Mouse (Mus musculus) intestine, embryonic 16.5 days (tissue): ENCODE data around the gene Gna15. TPM values are rescaled to one million over a fixed set of nuclear protein-coding genes. Genes with fewer than 3 reads are reported as not detected.

ENCODE experiments used
- ATAC-seq: fragments of 200-750 bp; cut with Nextera tagmentation; 2 replicates; pipeline ENCODE4 v1.8.0; 2017; ENCODE audit warnings: moderate TSS enrichment, moderate library complexity
- H3K27ac ChIP-seq: fragments of 300-500 bp; sonication (generic); 2 replicates; pipeline ENCODE4 v1.5.1; 2014; ENCODE audit warnings: mild to moderate bottlenecking, low read length
- H3K27me3 ChIP-seq: fragments of 300-500 bp; sonication (generic); replicated peaks from 2 replicates; pipeline ENCODE4 v1.6.1; 2014; ENCODE audit warnings: low read length, control low read depth, mixed read lengths; ENCODE audit not compliant: control insufficient read depth, insufficient read depth
- H3K36me3 ChIP-seq: fragments of 300-500 bp; sonication (generic); 2 replicates; pipeline ENCODE4 v1.6.1; 2014; ENCODE audit warnings: low read length, control low read depth; ENCODE audit not compliant: control insufficient read depth, insufficient read depth
- H3K4me1 ChIP-seq: fragments of 300-500 bp; sonication (generic); 2 replicates; pipeline ENCODE4 v1.6.1; 2014; ENCODE audit warnings: low read length, control low read depth, mixed read lengths; ENCODE audit not compliant: control insufficient read depth, insufficient read depth
- H3K4me2 ChIP-seq: fragments of 300-500 bp; sonication (generic); 2 replicates; pipeline ENCODE4 v1.6.1; 2014; ENCODE audit warnings: low read depth, low read length, control low read depth
- H3K4me3 ChIP-seq: fragments of 300-500 bp; sonication (generic); 2 replicates; pipeline ENCODE4 v1.5.1; 2014; ENCODE audit warnings: mild to moderate bottlenecking, low read length
- H3K9ac ChIP-seq: fragments of 300-500 bp; sonication (generic); 2 replicates; pipeline ENCODE4 v1.6.1; 2014; ENCODE audit warnings: low read depth, low read length
- H3K9me3 ChIP-seq: fragments of 300-500 bp; sonication (generic); 2 replicates; pipeline ENCODE4 v1.6.1; 2016; ENCODE audit warnings: low read length, control low read depth; ENCODE audit not compliant: control insufficient read depth
- WGBS: fragments of 180-500 bp; shearing (Covaris S2); extraction: QIAGEN DNeasy Blood & Tissue Kit; methylation state at CpG from one replicate; pipeline ENCODE4 v1.1.7; 2014; 5-methylcytosine and 5-hydroxymethylcytosine counted together
- polyA plus RNA-seq: library from polyadenylated mRNA; unstranded; fragments of >200 nt; fragmentation: Nextera tagmentation; extraction: Ambion mirVana; gene quantifications from 2 replicates; pipeline ENCODE4 v1.2.1, GENCODE M21; 2015

The Gna15 gene
- polyA plus RNA-seq, 1 experiment from 2014 or later: 1.5 TPM

DNA sequence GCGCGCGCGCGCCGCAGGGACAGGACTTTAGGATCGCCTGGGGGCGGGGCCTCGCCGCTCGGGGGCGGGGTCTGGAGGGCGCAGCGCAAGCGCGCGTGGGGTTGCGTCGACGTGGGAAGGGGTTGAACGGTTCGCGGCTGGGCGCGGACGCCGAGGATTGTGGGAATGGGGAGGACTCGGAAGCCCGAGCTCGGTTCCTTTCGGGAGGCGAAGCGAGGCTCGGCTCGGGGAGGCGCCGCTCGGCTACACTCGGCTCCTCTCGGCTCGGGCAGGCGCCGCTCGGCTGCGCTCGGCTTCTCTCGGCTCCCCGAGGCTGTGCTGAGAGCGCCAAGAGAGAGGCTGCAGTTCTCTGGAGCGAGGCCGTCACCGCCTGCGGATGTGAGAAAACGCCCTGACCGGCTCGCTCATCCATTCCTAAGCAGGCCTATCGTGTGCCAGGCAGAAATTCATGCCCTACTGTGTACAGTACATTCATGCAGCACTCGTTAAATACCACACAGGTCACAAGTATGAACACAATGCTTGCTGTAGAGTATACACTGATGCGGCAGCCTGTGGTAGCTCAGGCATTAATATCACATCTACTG is 21.2 kb upstream of the Gna15 start, which contains the start of gene Gna11:
Gene Gna11 (minus strand): TSS at position 30 of the 587 bp plus-strand sequence.
- Histone ChIP-seq H3K4me1 (peaks cover 46% of the 10 kb centered on the region), H3K9me3 (no peaks in the 10 kb centered on the region), H3K27ac (peak within 1 kb of the TSS; percentile 98), H3K36me3 (peaks cover 2% of the 10 kb centered on the region; the same call in 1 of the 2 replicates), H3K27me3 (no peaks in the 10 kb centered on the region), H3K9ac (peak within 1 kb of the TSS; percentile 99), H3K4me3 (peak within 1 kb of the TSS; percentile 99), H3K4me2 (peak within 1 kb of the TSS; percentile 71)
- WGBS: under 1% methylated on average over 58 of the region's 59 CpGs
- ATAC-seq: peak; percentile 85

DNA sequence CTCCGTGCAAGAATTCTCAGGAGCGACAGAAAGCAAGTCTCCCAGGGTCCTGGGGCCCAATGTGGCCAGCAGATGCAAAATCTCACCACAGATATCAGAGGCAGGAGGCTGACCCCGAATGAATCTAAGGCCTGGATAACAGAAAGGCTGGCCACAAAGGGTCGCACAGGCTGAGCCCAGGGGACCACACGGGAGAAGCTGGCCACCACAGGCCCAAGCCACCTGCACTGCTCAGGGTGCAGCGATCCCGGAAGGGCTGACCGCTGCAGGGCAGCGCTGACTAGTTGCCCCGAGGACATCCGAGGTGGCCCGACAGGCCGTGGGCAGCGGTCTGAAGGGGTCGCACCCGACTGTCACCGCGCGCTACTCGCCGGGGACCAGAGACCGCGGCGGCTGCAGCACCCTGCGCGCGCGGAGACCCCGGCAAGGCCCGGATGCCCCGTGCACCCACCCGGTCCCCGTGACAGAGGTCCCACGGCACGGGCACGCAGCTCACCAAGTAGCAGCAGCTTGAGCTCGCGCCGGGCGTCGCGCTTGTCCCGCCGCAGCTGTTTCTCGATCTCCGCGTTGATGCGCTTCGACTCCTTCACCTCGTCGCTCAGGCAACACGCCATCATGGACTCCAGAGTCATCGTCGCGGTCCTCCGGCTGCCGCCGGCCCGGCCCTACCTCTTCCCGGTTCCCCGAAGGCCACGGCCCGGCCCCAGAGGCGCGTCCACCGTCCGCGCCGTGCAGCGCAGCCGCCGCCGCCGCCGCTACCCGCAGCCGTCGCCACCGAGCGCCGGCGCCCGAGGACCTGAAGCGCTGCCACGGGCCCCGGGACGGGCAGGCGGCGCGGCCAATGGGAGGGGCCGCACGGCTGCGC is 20.5 kb upstream of the Gna15 start:
- peaks cover 44% of the 10 kb centered on the region for H3K4me1 ChIP-seq
- H3K27me3 ChIP-seq: no peaks in the 10 kb centered on the region
- H3K9ac ChIP-seq: peak overlapping the region; percentile 99
- WGBS: under 1% methylated on average over 92 of the region's 93 CpGs
- H3K9me3 ChIP-seq: no peaks in the 10 kb centered on the region
- peak overlapping the region; percentile 99 for H3K4me3 ChIP-seq
- peaks cover 6% of the 10 kb centered on the region; the same call in 1 of the 2 replicates for H3K36me3 ChIP-seq
- peak overlapping the region; percentile 88 for H3K27ac ChIP-seq
- peak overlapping the region; percentile 59 for H3K4me2 ChIP-seq
- no peak for ATAC-seq

DNA sequence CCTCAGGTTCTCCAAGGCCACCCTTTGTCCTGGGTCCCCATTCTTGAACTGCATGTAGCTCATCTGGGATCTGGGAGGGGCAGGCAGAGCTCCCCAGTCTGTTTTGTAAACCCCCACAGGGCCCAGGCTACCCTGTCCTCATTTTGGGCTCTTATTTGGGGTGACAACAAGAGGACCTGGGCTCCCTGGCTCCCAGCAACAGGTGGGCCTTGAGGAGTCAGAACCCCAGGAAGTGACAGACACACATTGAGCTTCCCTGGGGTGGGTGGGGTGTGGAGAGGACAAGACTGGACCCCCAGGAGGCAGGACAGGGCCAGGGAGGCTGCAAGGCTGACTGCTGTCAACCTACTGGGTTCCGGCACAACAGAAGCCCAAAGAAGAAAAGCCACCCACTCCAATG is 19.6 kb upstream of the Gna15 start:
- 70% methylated on average over 1 of the region's 1 CpGs for WGBS
- Histone ChIP-seq H3K9me3 (no peaks in the 10 kb centered on the region), H3K4me1 (peaks cover 43% of the 10 kb centered on the region), H3K27ac (peak overlapping the region; percentile 88), H3K4me3 (peak overlapping the region; percentile 99), H3K9ac (peak overlapping the region; percentile 99), H3K36me3 (peaks cover 12% of the 10 kb centered on the region; the same call in 1 of the 2 replicates), H3K27me3 (no peaks in the 10 kb centered on the region), H3K4me2 (peak overlapping the region; percentile 59)
- no peak for ATAC-seq

DNA sequence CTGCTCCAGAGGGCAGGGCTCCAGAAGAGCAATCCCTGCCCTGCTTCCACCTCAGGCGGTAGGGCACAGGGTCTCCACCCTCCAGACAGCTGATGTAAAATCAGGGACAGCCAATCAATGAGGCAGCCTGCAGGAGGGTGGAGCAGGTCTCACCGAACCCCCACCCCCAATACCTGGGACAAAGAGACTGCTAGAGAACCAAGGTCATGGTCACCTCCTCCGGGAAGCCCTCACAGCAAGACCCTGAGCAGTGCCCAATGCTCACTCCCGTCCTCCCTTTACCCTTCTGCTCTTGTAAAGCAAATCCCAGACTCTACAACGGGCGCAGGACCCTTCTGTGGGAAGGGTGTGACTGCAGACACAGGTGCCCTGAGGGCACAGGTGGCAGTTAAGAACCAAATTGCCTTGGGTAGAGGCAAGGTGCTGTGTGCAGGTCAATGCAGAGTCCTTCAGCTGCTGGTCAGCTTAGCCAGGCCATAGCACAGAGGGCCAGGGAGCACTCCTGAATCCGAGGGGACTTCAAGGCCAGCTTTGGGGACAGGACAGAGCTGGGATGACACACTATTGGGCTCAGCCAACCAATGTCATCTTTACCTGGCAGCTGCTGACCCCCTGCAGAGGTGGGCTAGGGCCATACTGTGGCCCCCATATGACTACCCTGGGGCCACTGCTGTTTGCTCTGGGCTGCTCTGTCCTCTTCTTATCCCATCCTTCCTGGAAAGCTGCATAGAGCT is 18.9 kb upstream of the Gna15 start:
- H3K9ac ChIP-seq: peak overlapping the region; percentile 99
- peaks cover 40% of the 10 kb centered on the region for H3K4me1 ChIP-seq
- 56% methylated on average over 7 of the region's 7 CpGs for WGBS
- H3K36me3 ChIP-seq: peaks cover 12% of the 10 kb centered on the region; the same call in 1 of the 2 replicates
- ATAC-seq: 0 out of 2 replicates have a peak, but pooled peaks have one; percentile 1
- peak overlapping the region; percentile 88 for H3K27ac ChIP-seq
- no peaks in the 10 kb centered on the region for H3K27me3 ChIP-seq
- H3K4me2 ChIP-seq: peak overlapping the region; percentile 59
- H3K9me3 ChIP-seq: no peaks in the 10 kb centered on the region
- peak overlapping the region; percentile 99 for H3K4me3 ChIP-seq

DNA sequence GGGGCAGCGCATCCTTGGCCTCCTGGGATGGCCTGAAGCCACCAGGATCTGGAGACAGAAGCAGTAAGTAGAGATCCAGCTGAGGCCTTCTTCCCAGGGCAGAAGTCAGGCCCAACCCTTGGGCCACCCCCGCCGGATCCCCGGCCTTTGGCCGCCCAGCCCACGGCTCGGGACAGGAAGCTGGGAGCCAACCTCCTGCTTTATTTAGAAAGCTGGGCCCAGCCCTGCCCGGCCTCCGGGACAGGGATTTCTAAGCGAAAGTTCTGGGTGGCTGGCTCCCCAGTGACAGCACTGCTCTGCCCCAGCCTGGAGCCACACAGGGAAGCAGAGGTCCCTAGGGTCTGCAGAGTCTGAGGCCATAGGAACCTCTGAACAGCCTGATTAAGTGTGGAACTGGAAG is 17.8 kb upstream of the Gna15 start:
- peaks cover 12% of the 10 kb centered on the region; the same call in 1 of the 2 replicates for H3K36me3 ChIP-seq
- WGBS: 51% methylated on average over 10 of the region's 10 CpGs
- no peaks in the 10 kb centered on the region for H3K9me3 ChIP-seq
- peak overlapping the region; percentile 88 for H3K27ac ChIP-seq
- H3K9ac ChIP-seq: peak overlapping the region; percentile 99
- H3K4me3 ChIP-seq: peak overlapping the region; percentile 99
- peaks cover 40% of the 10 kb centered on the region for H3K4me1 ChIP-seq
- H3K27me3 ChIP-seq: no peaks in the 10 kb centered on the region
- H3K4me2 ChIP-seq: peak overlapping the region; percentile 59
- ATAC-seq: no peak

DNA sequence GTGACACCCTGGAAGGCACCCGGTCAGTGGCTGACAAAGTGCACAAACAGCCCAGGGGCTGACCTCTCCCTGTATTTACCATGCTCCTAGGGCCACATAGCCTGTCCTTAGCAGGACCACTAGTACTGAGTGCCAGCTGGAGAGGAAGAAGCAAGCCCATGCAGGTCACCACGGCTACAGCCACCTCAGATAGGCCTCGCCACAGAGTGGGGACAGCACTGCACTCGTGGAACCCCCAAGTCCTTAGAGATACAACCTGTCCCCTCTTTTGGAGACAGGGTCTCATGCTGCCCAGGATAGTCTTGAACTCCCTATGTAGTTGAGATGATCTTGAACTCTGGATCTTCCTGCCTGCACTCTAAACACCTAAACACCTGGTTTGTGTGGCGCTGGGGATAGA is 17.3 kb upstream of the Gna15 start:
- peak overlapping the region; percentile 59 for H3K4me2 ChIP-seq
- H3K4me1 ChIP-seq: peaks cover 40% of the 10 kb centered on the region
- H3K27me3 ChIP-seq: no peaks in the 10 kb centered on the region
- 74% methylated on average over 5 of the region's 5 CpGs for WGBS
- peaks cover 12% of the 10 kb centered on the region; the same call in 1 of the 2 replicates for H3K36me3 ChIP-seq
- H3K4me3 ChIP-seq: peak overlapping the region; percentile 99
- H3K27ac ChIP-seq: peak overlapping the region; percentile 88
- peak overlapping the region; percentile 99 for H3K9ac ChIP-seq
- H3K9me3 ChIP-seq: no peaks in the 10 kb centered on the region
- no peak for ATAC-seq

DNA sequence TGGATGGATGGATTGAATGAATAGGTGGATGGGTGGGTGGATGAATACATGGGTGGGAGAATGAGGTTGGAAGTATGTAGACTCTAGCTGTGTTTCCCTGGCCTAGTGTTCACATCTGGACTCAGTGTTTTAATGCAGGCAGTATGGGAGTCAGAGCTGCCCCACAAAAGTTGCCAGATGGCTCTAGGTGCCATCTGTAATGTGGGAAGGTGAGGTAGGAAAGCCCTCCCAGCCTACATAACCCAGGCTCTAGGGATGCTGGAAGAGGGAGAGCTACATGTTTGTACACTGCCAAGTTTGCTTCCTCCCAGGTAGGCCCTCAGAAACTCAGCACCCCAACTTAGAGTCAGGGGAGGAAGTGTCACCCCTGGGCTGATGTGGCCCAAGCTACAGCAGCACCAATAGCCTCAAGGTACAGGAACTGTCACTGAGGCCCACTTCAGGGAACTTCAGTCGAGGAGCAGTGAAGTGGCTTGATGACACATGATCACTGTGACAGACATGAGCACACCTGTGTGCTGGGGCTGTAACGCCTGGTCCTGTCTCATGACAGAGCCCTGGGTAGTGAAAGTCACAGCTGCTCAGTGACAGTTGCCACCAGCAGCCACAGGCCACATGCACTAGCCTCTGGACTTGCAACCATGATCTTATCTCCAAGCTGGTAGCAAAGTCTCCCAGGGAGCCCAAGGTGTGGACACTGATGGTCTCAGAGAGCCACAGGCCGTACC is 14.5 kb upstream of the Gna15 start:
- peaks cover 43% of the 10 kb centered on the region for H3K4me1 ChIP-seq
- peaks cover 12% of the 10 kb centered on the region; the same call in 1 of the 2 replicates for H3K36me3 ChIP-seq
- H3K9me3 ChIP-seq: no peaks in the 10 kb centered on the region
- no peak overlapping the region for H3K4me3 ChIP-seq
- H3K4me2 ChIP-seq: no peak overlapping the region
- 64% methylated on average over 3 of the region's 3 CpGs for WGBS
- H3K9ac ChIP-seq: peak overlapping the region; percentile 8; the same call in 1 of the 2 replicates
- H3K27ac ChIP-seq: peak overlapping the region; percentile 63
- H3K27me3 ChIP-seq: no peaks in the 10 kb centered on the region
- ATAC-seq: no peak

DNA sequence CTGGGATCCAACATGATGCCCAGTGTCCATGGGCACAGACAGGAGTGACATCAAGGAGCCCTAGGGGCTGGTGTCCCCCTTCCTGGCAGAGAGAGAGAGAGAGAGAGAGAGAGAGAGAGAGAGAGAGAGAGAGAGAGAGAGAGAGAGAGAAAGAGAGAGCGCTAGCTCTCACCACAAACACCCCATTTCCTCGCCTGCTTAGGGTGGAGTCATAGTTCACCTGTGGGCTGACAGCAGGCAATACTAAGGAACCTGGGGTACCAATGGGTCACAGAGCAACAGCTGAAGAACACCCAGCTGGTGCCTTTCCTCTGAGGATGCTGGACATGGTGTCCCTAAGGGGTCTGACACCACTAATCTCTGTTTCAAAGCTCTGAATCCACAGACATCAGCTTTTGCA is 13.4 kb upstream of the Gna15 start:
- no peak overlapping the region for H3K27ac ChIP-seq
- 82% methylated on average over 2 of the region's 2 CpGs for whole genome bisulfite sequencing
- no peak for ATAC-seq
- peaks cover 17% of the 10 kb centered on the region; the same call in 1 of the 2 replicates for H3K36me3 ChIP-seq
- H3K27me3 ChIP-seq: no peaks in the 10 kb centered on the region
- H3K9me3 ChIP-seq: no peaks in the 10 kb centered on the region
- no peak overlapping the region for H3K4me2 ChIP-seq
- peaks cover 34% of the 10 kb centered on the region for H3K4me1 ChIP-seq
- no peak overlapping the region for H3K4me3 ChIP-seq
- no peak overlapping the region for H3K9ac ChIP-seq
